Mouse (Mus musculus) CH12.LX (cell line): ENCODE results near the gene Ywhag. TPM values are rescaled to one million over a fixed set of nuclear protein-coding genes. Genes with fewer than 3 reads are reported as not detected.

Experiments used
- DNase-seq: peaks from one replicate; pipeline ENCODE4 v3.0.0-alpha.2; 2013; ENCODE audit errors: extremely low read depth
- H3K27ac ChIP-seq: 2 replicates; pipeline ENCODE4 v1.5.1; 2012; ENCODE audit warnings: low read depth, mild to moderate bottlenecking, control low read depth, moderate library complexity; ENCODE audit not compliant: insufficient read depth
- H3K27me3 ChIP-seq: replicated peaks from 2 replicates; pipeline ENCODE3; 2012; ENCODE audit warnings: inconsistent platforms
- H3K36me3 ChIP-seq, 2 experiments: replicated peaks in 1 of 2; 2 replicates each; pipeline versions ENCODE3 to v1.6.1; 2012; ENCODE audit warnings: inconsistent platforms in 1 of 2, low read length in 1 of 2, mild to moderate bottlenecking in 1 of 2, mixed read lengths in 1 of 2, moderate library complexity in 1 of 2; ENCODE audit not compliant: control insufficient read depth in 1 of 2, insufficient read depth in 1 of 2
- H3K4me1 ChIP-seq, 2 experiments: 2 replicates each; pipeline ENCODE4 v1.6.1; 2012; ENCODE audit warnings: inconsistent platforms in 1 of 2, moderate library complexity in 1 of 2; ENCODE audit not compliant: insufficient read depth in 2 of 2, control insufficient read depth in 1 of 2
- H3K4me2 ChIP-seq: 2 replicates; pipeline ENCODE4 v1.6.1; 2012; ENCODE audit warnings: low read depth, mild to moderate bottlenecking, control low read depth; ENCODE audit not compliant: poor library complexity, insufficient read depth, severe bottlenecking
- H3K4me3 ChIP-seq, 3 experiments: fragments of 150-350 bp in 1 of 3; sonication (generic) in 1 of 3; replicated peaks in 1 of 3; 2 replicates each; pipeline versions ENCODE3 to v1.5.1; 2011 to 2012; ENCODE audit warnings: low read depth in 2 of 3, low read length in 2 of 3, mild to moderate bottlenecking in 2 of 3, moderate library complexity in 2 of 3, control low read depth in 1 of 3, improper control_type of control experiment in 1 of 3, inconsistent platforms in 1 of 3, mixed read lengths in 1 of 3; ENCODE audit not compliant: poor library complexity in 1 of 3
- H3K79me2 ChIP-seq: replicated peaks from 2 replicates; pipeline ENCODE4 v1.6.1; 2012; ENCODE audit warnings: mild to moderate bottlenecking, moderate library complexity; ENCODE audit not compliant: control insufficient read depth, poor library complexity, insufficient read depth, severe bottlenecking; ENCODE audit errors: extremely low read depth
- H3K9ac ChIP-seq: 2 replicates; pipeline ENCODE4 v1.6.1; 2012; ENCODE audit warnings: low read depth, mild to moderate bottlenecking, control low read depth, moderate library complexity; ENCODE audit not compliant: insufficient read depth
- H3K9me3 ChIP-seq: replicated peaks from 2 replicates; pipeline ENCODE3; 2012; ENCODE audit warnings: low read length, inconsistent platforms, mixed read lengths
- BHLHE40 ChIP-seq: IDR thresholded peaks from 2 replicates; pipeline ENCODE4 v1.6.1; 2011; ENCODE audit warnings: mild to moderate bottlenecking, low read depth, low read length, improper control_type of control experiment
- CHD1 ChIP-seq: IDR thresholded peaks from 2 replicates; pipeline ENCODE4 v1.6.1; 2012; ENCODE audit warnings: low read depth, low read length, improper control_type of control experiment, inconsistent platforms
- IRF4 ChIP-seq: IDR thresholded peaks from 2 replicates; pipeline ENCODE4 v1.6.1; 2014; ENCODE audit warnings: low read depth, mild to moderate bottlenecking, inconsistent platforms, low read length, improper control_type of control experiment
- JUN ChIP-seq: IDR thresholded peaks from 2 replicates; pipeline ENCODE4 v1.6.1; 2011; ENCODE audit warnings: low read depth, mild to moderate bottlenecking, low read length, improper control_type of control experiment, moderate library complexity; ENCODE audit not compliant: insufficient read depth
- MAFK ChIP-seq: IDR thresholded peaks from 2 replicates; pipeline ENCODE4 v1.6.1; 2011; ENCODE audit warnings: low read length, improper control_type of control experiment; ENCODE audit not compliant: insufficient replicate concordance
- MAZ ChIP-seq: IDR thresholded peaks from 2 replicates; pipeline ENCODE4 v1.6.1; 2012; ENCODE audit warnings: low read depth, mild to moderate bottlenecking, inconsistent platforms, low read length, improper control_type of control experiment, moderate library complexity
- MXI1 ChIP-seq: IDR thresholded peaks from 2 replicates; pipeline ENCODE4 v1.6.1; 2011; ENCODE audit warnings: mild to moderate bottlenecking, low read depth, low read length, improper control_type of control experiment
- NELFE ChIP-seq: IDR thresholded peaks from 2 replicates; pipeline ENCODE4 v1.6.1; 2011; ENCODE audit warnings: low read depth, low read length, improper control_type of control experiment
- PAX5 ChIP-seq: IDR thresholded peaks from 2 replicates; pipeline ENCODE4 v1.6.1; 2012; ENCODE audit warnings: low read length, inconsistent platforms, mixed read lengths
- TBP ChIP-seq: conservative IDR thresholded peaks from 2 replicates; pipeline ENCODE4 v1.6.1; 2011; ENCODE audit warnings: low read depth, low read length, improper control_type of control experiment
- TCF12 ChIP-seq: IDR thresholded peaks from 2 replicates; pipeline ENCODE4 v1.6.1; 2014; ENCODE audit warnings: low read depth, mild to moderate bottlenecking, inconsistent platforms, low read length, improper control_type of control experiment
- USF2 ChIP-seq: conservative IDR thresholded peaks from 2 replicates; pipeline ENCODE4 v1.6.1; 2011; ENCODE audit warnings: low read depth, low read length, improper control_type of control experiment
- dilution Hi-C: fragments of 300-500 bp; cut with MboI; formaldehyde crosslinking; loops from 2 replicates; pipeline ENCODE4 v1.14.3; 2020; ENCODE audit warnings: low sequenced_read_pairs; ENCODE audit not compliant: extremely low pct_unique_long_range_greater_than_20kb, extremely low pct_ligation_motif_present
- in situ Hi-C: fragments of 300-500 bp; cut with MboI; formaldehyde crosslinking; loops from 3 replicates; pipeline ENCODE4 v1.14.3; 2019; ENCODE audit warnings: low sequenced_read_pairs, low pct_ligation_motif_present, low pct_unique_long_range_greater_than_20kb, mixed read lengths
- polyA plus RNA-seq: library from polyadenylated mRNA; unstranded; fragments of >175 nt; gene quantifications from 2 replicates; pipeline ENCODE4 v1.2.1, GENCODE M21; 2012; ENCODE audit warnings: low read depth; ENCODE audit not compliant: insufficient read length
- total RNA-seq, 2 experiments: library from RNA; depleted of rRNA; stranded (reverse); fragments of 300-350 nt in 1 of 2; fragments of >200 nt in 1 of 2; gene quantifications; 2 replicates each; pipeline ENCODE4 v1.2.3; 2012 to 2014

The Ywhag gene
- total and polyA plus RNA-seq, 3 experiments: 55.3 to 239 (median 77.3) TPM

- in situ Hi-C loops: loop anchor here (5.0 kb wide), 1 partner anchor 57 kb away; no protein-coding TSS in a partner anchor
- dilution Hi-C loops: no loop called here
- Histone ChIP-seq H3K9ac (no peak overlapping the region), H3K27me3 (no peaks in the 10 kb centered on the region), H3K9me3 (no peaks in the 10 kb centered on the region), H3K27ac (no peak overlapping the region), H3K4me2 (no peak overlapping the region), H3K4me3 (no peak overlapping the region), H3K36me3 (peaks cover 39 to 68% of the 10 kb centered on the region in 2 experiments), H3K4me1 (peaks cover 0 to 23% of the 10 kb centered on the region in 2 experiments; a peak in 2 of 4 replicates), H3K79me2 (peaks cover 21% of the 10 kb centered on the region)
- TF ChIP-seq USF2 (no peak), NELFE (no peak), CHD1 (no peak), MXI1 (no peak), MAZ (no peak), TBP (no peak), IRF4 (no peak)
- no peak for DNase-seq
Observed at GRCm38 (mm10) chr5:135905320-135906225, 28.8 kb downstream of the Ywhag start.

- Histone ChIP-seq H3K27me3 (no peaks in the 10 kb centered on the region), H3K4me1 (peaks cover 0 to 23% of the 10 kb centered on the region in 2 experiments; a peak in 2 of 4 replicates), H3K36me3 (peaks cover 27 to 55% of the 10 kb centered on the region in 2 experiments), H3K79me2 (peaks cover 9% of the 10 kb centered on the region), H3K27ac (no peak overlapping the region), H3K4me3 (no peak overlapping the region), H3K4me2 (no peak overlapping the region), H3K9me3 (no peaks in the 10 kb centered on the region), H3K9ac (no peak overlapping the region)
- dilution Hi-C loops (no loop called here), in situ Hi-C loops (no loop called here)
- DNase-seq: no peak
- TF ChIP-seq MAFK (no peak), MXI1 (no peak), MAZ (no peak), TCF12 (no peak), JUN (no peak), BHLHE40 (no peak), PAX5 (no peak)
Observed at GRCm38 (mm10) chr5:135904259-135904658, 30.2 kb downstream of the Ywhag start.
